Mouse (Mus musculus): ENCODE results near the gene Ccl26.
"Not testable (repeated sequence)": the region's sequence is repeated elsewhere in the genome, so short reads cannot be mapped to it uniquely, and the experiment has no call there.

The Ccl26 gene

GRCm38 (mm10) chr5:135563469-135563868, at the start of gene Ccl26:
Gene Ccl26, minus strand, starts transcription at chr5:135563569.
- no peak for DNase-seq

GRCm38 (mm10) chr5:135609794-135610193, 46.4 kb upstream of the Ccl26 start:
- DNase-seq, result no peak

DNA sequence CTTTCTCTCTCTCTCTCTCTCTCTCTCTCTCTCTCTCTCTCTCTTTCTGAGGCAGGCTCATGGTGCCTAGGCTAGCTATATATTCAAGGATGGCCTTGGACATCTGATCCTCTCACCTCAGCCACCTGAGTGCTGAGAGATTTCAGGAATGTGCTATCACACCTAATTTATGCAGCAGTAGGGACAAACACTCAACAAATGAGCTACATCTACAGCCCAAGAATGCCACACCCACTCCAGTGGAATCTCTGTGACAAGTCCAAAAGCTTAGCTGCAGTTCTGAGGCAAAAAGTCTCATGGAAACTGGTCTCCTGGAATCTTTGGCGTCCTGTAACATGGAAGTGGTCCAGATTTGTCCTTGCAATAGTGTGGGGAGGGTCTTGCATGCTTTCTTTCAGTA, 44.2 kb upstream of the Ccl26 start:
- no peak for DNase-seq

DNA sequence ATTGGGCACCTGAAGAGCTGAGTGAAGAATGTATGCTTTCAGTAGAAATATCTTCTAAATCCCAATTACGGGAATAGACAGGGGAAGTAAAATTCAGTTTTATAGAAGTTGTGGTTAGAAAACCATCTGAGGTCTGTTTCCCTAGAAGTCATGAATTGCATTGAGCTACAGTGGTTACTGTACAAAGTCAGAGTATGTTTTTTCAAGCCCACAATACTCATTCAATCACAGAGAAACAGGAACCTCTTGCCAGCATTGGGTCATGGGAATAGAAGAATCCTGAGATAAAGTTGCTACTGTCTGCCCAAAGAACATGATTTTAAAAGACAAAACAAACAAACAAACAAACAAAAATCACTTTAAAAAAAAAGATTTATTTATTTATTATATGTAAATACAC, 43.3 kb upstream of the Ccl26 start:
- DNase-seq, result not testable (repeated sequence)

DNA sequence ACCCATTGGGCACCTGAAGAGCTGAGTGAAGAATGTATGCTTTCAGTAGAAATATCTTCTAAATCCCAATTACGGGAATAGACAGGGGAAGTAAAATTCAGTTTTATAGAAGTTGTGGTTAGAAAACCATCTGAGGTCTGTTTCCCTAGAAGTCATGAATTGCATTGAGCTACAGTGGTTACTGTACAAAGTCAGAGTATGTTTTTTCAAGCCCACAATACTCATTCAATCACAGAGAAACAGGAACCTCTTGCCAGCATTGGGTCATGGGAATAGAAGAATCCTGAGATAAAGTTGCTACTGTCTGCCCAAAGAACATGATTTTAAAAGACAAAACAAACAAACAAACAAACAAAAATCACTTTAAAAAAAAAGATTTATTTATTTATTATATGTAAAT, 41.3 kb upstream of the Ccl26 start:
- DNase-seq, result not testable (repeated sequence)

- DNase-seq, result no peak
Observed at GRCm38 (mm10) chr5:135589996-135590784, 26.8 kb upstream of the Ccl26 start.

- DNase-seq, result no peak
Observed at GRCm38 (mm10) chr5:135587764-135588163, 24.4 kb upstream of the Ccl26 start.

GRCm38 (mm10) chr5:135585691-135586090, 22.3 kb upstream of the Ccl26 start:
- no peak for DNase-seq

DNA sequence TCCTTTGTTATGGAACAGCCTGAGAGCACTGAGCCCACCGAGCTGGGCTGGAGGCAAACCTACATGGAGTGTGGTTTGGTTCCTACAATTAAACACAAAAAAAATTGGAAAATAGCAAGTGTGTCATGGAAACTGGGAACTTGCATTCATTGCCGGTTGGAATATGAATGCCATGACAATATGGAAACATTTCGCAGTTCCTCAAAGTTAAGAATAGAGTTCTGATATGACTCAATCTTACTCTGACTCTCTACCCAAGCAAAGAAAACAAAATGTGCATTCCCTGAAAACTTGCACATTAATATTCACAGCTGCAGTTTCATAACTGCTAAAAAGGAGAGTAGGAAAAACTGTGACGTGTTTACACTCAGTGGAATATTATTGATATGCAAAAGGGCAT, 19.0 kb upstream of the Ccl26 start:
- no peak for DNase-seq

DNA sequence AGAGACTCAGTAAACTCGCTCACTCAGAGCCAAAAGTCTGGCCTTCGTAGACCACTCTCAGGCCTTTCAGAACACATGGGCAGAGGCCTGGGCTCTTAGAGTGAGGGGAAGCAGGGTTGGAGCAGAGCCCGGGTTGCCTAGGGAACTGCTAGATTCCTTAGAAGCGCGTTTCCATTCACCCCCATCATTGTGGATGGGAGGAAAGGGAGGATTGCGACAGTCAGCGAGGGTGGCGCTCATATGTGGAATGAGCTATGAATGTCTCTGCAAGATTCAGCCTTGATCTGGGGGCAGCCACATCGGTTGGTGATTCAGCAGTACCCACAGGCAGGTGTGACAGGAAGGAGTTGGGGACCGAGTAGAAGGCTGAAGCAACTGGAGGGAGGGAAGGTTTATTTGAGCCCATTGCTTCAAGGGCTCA, 16.0 kb upstream of the Ccl26 start:
- DNase-seq, result peak in 1 of 2 experiments; percentile 10

DNA sequence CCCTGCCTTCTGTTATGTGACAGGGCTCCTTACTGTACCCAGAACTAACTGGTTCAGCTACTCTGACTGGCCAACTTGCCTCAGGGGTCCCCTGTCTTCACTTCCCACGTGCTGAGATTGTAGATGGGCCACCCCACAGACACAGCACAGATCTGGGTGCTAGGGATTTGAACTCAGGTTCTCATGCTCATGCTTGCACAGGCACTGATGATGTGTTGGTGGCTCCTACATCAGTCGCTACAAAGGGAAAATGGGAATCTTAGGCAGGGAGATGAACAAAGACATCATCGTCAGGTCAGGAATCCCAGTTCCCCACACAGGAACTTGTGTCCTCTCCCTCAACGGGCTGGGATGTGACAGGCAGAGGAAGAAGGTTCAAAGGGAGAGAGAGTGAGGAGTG, 12.7 kb upstream of the Ccl26 start:
- DNase-seq, result no peak

- DNase-seq, result no peak
Observed at GRCm38 (mm10) chr5:135573006-135573405, 9.6 kb upstream of the Ccl26 start, which contains the start of gene Ccl24. Gene Ccl24, minus strand, starts transcription at chr5:135573049.

DNA sequence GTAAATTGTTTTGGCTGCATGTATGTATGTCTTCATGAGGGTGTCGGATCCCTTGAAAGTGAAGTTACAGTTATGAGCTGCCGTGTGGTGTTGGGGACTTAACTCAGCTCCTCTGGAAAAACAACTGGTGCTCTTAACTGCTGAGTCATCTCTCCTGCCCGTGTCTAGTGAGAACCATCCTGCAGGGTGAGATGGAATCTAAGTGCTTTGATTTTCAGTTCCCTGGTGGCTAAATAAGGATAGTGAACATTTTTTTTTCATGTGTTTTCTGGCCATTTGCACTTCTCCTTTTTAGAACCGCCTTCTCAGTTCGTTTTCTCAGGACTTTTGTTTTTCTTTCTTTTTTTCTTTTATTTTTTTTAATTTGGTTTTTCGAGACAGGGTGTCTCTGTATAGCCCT, 5.3 kb upstream of the Ccl26 start:
- no peak for DNase-seq

GRCm38 (mm10) chr5:135567556-135568265, 4.3 kb upstream of the Ccl26 start:
- no peak for DNase-seq

DNA sequence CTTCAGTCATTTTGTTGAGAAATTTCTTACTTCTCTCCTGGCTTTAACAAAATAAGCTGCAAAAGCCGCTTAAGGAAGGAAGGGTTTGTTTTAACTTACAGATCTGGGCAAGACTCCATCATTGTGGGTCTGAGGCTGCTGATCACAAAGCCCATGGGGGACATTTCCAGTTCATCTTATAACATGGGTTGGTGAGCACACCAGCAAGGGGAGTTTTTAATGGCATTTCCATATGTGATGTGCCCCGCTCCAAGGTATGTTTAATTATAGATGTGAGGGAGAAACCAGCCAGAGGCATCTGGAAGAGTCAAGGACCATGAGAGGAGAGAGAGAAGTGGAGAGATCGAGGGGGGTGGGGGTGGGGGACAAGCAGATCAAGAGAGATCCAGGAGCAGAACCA, 5.7 kb downstream of the Ccl26 start:
- no peak for DNase-seq

DNA sequence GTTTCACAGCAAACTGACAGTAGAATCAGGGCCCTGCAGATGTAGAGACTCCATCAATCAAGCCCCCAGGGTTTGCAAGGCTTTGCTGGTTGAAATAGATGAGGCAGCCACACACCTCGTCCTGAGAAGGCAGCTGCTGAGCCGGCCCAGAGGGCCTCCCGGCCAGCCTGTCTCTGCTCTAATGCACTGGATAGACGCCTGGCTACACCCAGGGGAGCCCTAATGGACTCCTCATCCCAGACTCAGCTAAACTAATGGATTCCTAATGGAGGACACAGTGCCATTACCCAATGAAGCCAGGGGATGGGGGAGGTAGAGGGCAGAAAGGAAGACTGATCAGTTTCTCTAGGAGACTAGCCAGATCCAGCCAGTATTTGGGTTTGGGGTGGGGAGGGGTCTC, 6.3 kb downstream of the Ccl26 start:
- no peak for DNase-seq

- no peak for DNase-seq
Observed at GRCm38 (mm10) chr5:135556259-135556658, 7.1 kb downstream of the Ccl26 start.

DNA sequence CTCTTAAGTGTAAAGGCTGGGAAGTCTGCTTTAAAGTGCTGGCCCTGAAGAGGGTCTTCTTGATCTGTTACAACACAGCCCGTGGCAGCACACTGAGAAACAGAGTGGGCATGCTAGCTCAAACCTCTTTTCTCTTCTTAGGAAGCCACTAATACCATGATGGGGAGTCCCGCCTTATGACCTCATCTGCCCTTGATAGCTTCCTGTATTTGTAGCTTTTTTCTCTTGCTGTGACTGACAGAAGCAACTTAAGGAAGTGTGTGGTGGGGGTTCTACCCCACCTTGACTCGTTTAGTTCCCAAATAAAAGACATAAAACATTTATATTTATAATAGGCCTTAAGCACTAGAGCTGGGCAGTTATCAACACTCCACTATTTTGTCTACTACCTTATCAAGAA, 11.8 kb downstream of the Ccl26 start:
- no peak for DNase-seq

DNA sequence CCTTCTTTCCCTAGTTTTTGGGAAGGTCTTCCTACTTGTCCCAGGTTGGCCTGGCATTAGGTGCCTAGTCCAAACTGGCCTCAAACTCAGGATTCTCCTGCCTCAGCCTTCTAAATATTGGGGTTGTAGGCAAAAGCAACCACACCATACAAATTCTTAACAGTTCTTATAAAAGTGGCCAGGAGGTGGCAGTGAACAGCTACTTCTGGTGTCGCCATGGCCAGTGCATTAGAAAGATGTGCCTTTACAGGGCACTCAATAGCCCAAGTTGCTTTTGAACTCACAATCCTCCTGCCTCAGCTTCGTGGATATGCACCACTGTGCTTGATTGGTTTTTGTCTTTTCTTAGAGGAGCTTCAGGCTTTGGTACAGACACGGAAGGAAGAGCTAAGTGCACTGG, 12.5 kb downstream of the Ccl26 start:
- peak; percentile 38 to 47 for DNase-seq

DNA sequence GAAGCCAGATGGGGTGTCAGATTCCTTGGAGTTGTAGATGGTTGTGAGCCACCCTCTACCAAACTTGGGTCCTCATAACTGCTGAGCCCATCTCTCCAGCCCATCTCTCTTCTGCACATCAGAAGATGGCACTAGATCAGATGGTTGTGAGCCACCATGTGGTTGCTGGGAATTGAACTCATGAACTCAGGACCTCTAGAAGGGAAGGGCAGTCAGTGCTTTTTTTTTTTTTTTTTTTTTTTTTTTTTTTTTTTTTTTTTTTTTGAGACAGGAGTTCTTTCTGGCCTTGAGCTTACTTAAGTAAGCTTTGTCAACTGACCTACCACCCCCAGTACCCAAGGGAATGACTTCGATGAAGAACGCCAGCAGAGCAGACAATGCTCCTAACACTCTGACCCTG, 15.4 kb downstream of the Ccl26 start:
- no peak for DNase-seq

DNA sequence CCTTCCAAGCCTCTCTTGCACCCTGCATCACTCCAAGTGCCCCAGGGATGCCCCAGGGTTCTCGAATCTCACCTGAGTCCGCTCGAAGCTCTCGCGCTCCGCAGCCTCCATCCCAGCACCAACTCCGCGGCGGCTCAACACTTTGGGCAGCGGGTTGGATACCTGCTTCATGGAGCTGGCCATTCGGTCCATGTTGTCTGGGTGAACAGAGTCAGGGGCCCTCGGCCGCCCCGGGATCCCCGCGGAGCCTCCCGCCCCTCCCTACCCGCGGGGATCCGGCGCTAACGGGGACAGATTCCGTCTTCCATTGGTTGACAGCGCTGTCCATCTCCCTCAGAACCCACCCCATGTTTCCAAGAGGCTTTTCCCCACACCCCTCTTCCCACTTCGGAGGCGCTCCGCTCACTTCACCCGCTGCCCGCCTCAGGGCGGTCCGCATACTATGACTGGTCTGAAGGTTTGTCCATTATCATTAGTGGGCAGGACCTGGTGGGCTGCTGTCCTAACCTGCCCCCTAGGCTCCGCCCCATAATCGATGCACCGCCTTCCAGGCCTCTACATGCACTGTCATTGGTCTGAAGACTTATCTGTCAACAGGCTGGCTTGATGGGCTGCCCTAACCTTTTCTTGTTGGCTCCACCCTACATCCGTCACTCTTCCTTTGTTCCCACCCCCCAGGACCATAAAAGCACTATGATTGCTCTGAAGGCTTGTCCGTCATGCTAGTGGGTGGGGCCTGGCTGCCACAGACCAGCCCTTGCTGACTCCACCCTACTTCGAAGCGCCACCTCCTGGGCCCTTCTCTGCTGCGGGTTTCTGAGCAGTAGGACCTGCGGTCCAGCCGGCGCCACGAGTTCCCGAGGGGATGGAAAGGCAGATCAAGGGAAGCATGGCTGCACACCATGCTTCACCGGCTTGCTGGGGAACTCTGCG, 18.2 kb downstream of the Ccl26 start, which contains the start of gene Hip1:
Gene Hip1 (minus strand): TSS at position 256 of the 933 bp plus-strand sequence.
- peak; percentile 97 to 100 for DNase-seq

DNA sequence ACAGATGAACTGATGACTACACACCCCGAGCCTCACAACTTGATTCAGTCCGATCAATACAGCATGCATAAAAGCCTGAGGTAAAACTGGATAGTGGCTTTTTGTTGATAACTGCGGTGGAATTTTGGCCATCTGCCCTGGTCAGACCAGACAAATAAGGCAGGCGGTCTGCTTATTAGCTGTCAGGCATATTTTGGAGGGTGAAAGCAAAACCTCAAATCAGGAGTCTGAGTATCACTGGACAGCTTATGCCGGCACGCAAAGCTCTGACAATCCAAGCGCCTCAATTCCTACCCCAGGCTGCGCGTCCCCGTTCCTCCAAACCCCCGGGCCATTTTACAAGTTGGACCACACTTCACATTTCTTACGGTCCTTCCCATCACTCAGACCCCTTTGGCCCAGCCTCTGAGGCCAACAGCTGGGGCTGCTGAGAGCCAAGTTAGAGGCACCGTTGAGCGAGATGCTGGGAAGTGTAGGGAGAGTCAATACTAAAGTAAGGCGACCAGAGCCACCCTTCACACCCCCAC, 19.3 kb downstream of the Ccl26 start:
- peak; percentile 49 to 52 for DNase-seq

DNA sequence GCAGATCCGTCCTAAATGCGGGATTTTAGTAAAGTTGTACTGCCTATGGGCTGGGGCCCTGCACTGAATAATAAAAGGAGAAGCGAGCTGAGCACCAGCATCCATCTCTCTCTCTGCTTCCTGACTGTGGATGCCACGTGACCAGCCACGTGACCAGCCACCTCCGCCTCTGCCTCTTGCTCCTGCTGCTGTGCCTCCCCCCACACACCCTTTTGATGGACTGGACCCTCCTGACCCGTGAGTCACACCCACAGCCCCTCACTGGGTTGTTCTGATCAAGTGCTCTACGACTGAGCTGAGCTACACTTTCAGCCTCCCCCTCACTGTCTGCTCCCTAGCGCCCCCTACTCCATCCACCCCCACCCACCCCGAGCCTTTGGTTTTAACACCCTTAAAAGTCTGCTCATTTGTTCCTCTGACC, 25.6 kb downstream of the Ccl26 start:
- no peak for DNase-seq

Data from cerebellum, postnatal 14 days (tissue).